ENCODE assay signal across 13 mouse cellular contexts in genomic region chr2:173802956-173803355, GRCm38 (mm10).
"Had no signal": no experiment of that assay in that cellular context is flagged by ENCODE, and none has a peak within 500 bp of the region (broad histone marks: within the 10 kb centered on the region; RNA-seq: fewer than 3 reads in every experiment).

No protein-coding gene starts in this region.

- H3K4me3 ChIP-seq: layer of hippocampus, adult 2 months; left cerebral cortex, adult 2 months; limb, embryonic 10.5 days; liver, embryonic 15.5 days; midbrain, embryonic 15.5 days; neural tube, embryonic 12.5 days had no signal

- H3K9ac ChIP-seq: liver, embryonic 15.5 days; midbrain, embryonic 15.5 days; neural tube, embryonic 12.5 days had no signal

- H3K36me3 ChIP-seq: limb, embryonic 10.5 days; liver, embryonic 15.5 days; midbrain, embryonic 15.5 days; neural tube, embryonic 12.5 days had no signal

- H3K4me1 ChIP-seq: liver, embryonic 15.5 days; midbrain, embryonic 15.5 days had no signal

- H3K9me3 ChIP-seq: limb, embryonic 10.5 days; liver, embryonic 15.5 days; midbrain, embryonic 15.5 days; neural tube, embryonic 12.5 days had no signal

- H3K27ac ChIP-seq: layer of hippocampus, adult 2 months; left cerebral cortex, adult 2 months; liver, embryonic 15.5 days; midbrain, embryonic 15.5 days; neural tube, embryonic 12.5 days; stomach, postnatal 0 days had no signal

- H3K27me3 ChIP-seq: liver, embryonic 15.5 days; midbrain, embryonic 15.5 days; neural tube, embryonic 12.5 days had no signal

- DNase-seq: kidney, postnatal 4 days; lung, adult 2 months; lung, postnatal 36 days; thymus, postnatal 4 days had no signal

- H3K4me2 ChIP-seq: liver, embryonic 11.5 days; liver, embryonic 15.5 days; midbrain, embryonic 15.5 days; neural tube, embryonic 12.5 days had no signal

- ATAC-seq: lung, postnatal 0 days had no signal
